Mouse (Mus musculus) bone marrow, adult 2 months (tissue): ENCODE data around the gene Gtf2f1. TPM values are rescaled to one million over a fixed set of nuclear protein-coding genes. Genes with fewer than 3 reads are reported as not detected.

Experiments
- H3K27ac ChIP-seq: fragments of 200-500 bp; 2 replicates; pipeline ENCODE4 v1.5.1; 2012; ENCODE audit warnings: low read depth, mild to moderate bottlenecking, control low read depth, inconsistent platforms, low read length; ENCODE audit not compliant: control insufficient read depth, poor library complexity, insufficient read depth
- H3K4me1 ChIP-seq: fragments of 200-500 bp; 2 replicates; pipeline ENCODE4 v1.6.1; 2011; ENCODE audit warnings: low read length; ENCODE audit not compliant: control insufficient read depth, insufficient read depth
- H3K4me3 ChIP-seq: fragments of 200-500 bp; replicated peaks from 2 replicates; pipeline ENCODE3; 2011; ENCODE audit warnings: mild to moderate bottlenecking, low read depth, low read length, control low read depth; ENCODE audit not compliant: control insufficient read depth
- CTCF ChIP-seq: fragments of 200-500 bp; IDR thresholded peaks from 2 replicates; pipeline ENCODE4 v1.5.1; 2011; ENCODE audit warnings: low read length, control low read depth; ENCODE audit not compliant: control insufficient read depth, insufficient read depth
- POLR2A ChIP-seq: fragments of 200-500 bp; IDR thresholded peaks from 2 replicates; pipeline ENCODE4 v1.6.1; 2011; ENCODE audit warnings: low read depth, mild to moderate bottlenecking, control low read depth, low read length, borderline replicate concordance; ENCODE audit not compliant: control insufficient read depth
- WGBS: fragments of 180-500 bp; shearing (Covaris S2); methylation state at CpG from one replicate; pipeline ENCODE4 v1.1.7; 2018; 5-methylcytosine and 5-hydroxymethylcytosine counted together
- polyA plus RNA-seq: library from polyadenylated mRNA; stranded (reverse); fragments of >200 nt; gene quantifications from 2 replicates; pipeline ENCODE4 v1.2.4, GENCODE M21; 2011; ENCODE audit warnings: low replicate concordance; ENCODE audit not compliant: missing spikeins, insufficient read depth, insufficient read length

The Gtf2f1 gene
- polyA plus RNA-seq, 1 experiment, result 116 TPM

- 77% methylated on average over 13 of the region's 14 CpGs for WGBS
- no peak overlapping the region for H3K27ac ChIP-seq
- H3K4me1 ChIP-seq, result no peaks in the 10 kb centered on the region
- TF ChIP-seq CTCF, result no peak
- TF ChIP-seq POLR2A, result no peak
- no peak overlapping the region for H3K4me3 ChIP-seq
Measured at GRCm38 (mm10) chr17:56973956-56974707, 37.0 kb downstream of the Gtf2f1 start.

DNA sequence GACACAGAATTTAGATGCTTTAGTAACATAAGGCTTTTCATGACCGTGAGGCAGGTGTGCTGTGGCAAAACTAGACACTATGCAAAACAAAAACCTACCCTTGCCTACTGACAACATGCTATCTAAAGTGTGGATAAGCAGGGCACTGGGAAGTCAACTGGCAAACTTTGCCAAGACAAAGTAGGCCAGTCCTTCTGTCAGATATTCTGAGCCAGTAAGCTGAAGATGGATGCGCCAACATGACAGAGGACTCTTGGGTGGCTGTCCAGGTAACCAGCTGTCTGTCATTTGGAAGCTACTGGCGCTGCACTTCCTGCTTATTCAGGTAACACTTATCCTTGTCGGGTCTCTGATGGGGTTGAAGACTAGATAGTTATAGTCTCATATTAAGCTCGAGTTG lies 41.0 kb downstream of the Gtf2f1 start:
- Histone ChIP-seq H3K4me3 (no peak overlapping the region), H3K27ac (no peak overlapping the region), H3K4me1 (no peaks in the 10 kb centered on the region)
- WGBS, result 63% methylated on average over 5 of the region's 5 CpGs
- TF ChIP-seq POLR2A, result no peak
- TF ChIP-seq CTCF, result no peak

GRCm38 (mm10) chr17:56969321-56969720 lies 41.8 kb downstream of the Gtf2f1 start:
- no peaks in the 10 kb centered on the region for H3K4me1 ChIP-seq
- no peak overlapping the region for H3K27ac ChIP-seq
- 61% methylated on average over 3 of the region's 3 CpGs for WGBS
- H3K4me3 ChIP-seq, result no peak overlapping the region
- TF ChIP-seq CTCF, result no peak
- no peak for TF ChIP-seq POLR2A

- H3K4me3 ChIP-seq, result no peak overlapping the region
- WGBS, result 83% methylated on average over 6 of the region's 6 CpGs
- H3K27ac ChIP-seq, result no peak overlapping the region
- H3K4me1 ChIP-seq, result no peaks in the 10 kb centered on the region; the same call in 1 of the 2 replicates
- no peak for TF ChIP-seq CTCF
- TF ChIP-seq POLR2A, result no peak
Measured at GRCm38 (mm10) chr17:56963646-56964045, 47.4 kb downstream of the Gtf2f1 start.

- no peak for TF ChIP-seq POLR2A
- TF ChIP-seq CTCF, result no peak
- Histone ChIP-seq H3K4me3 (no peak overlapping the region), H3K4me1 (peaks cover 2% of the 10 kb centered on the region; the same call in 1 of the 2 replicates), H3K27ac (no peak overlapping the region)
- 68% methylated on average over 5 of the region's 5 CpGs for WGBS
Measured at GRCm38 (mm10) chr17:56962642-56963405, 48.3 kb downstream of the Gtf2f1 start.

DNA sequence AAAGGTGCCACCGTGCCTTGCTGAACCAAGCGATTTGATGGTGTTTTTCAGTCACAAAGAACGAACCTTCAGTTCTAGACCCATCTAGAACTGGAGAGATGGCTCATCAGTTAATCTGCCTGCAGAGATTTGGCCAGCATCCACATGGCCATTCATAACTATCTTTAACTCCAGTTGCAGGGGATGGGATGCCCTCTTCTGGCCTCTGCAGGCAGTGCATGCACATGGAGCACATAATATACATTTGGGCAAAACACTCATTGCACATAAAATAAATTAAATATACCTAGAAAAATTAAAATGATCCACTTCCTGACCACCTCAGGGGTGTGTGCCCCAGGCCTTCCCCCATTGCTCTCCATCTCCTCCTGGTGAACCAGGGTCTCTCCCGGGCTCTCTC lies 49.2 kb downstream of the Gtf2f1 start:
- no peak overlapping the region for H3K27ac ChIP-seq
- TF ChIP-seq CTCF (no peak), POLR2A (no peak)
- H3K4me1 ChIP-seq, result peaks cover 2% of the 10 kb centered on the region; the same call in 1 of the 2 replicates
- 86% methylated on average over 4 of the region's 4 CpGs for WGBS
- no peak overlapping the region for H3K4me3 ChIP-seq

- TF ChIP-seq CTCF, result no peak
- TF ChIP-seq POLR2A, result no peak
- WGBS, result 70% methylated on average over 4 of the region's 4 CpGs
- H3K4me3 ChIP-seq, result no peak overlapping the region
- no peak overlapping the region for H3K27ac ChIP-seq
- peaks cover 2% of the 10 kb centered on the region; the same call in 1 of the 2 replicates for H3K4me1 ChIP-seq
Measured at GRCm38 (mm10) chr17:56958667-56959066, 52.4 kb downstream of the Gtf2f1 start.

- peaks cover 2% of the 10 kb centered on the region; the same call in 1 of the 2 replicates for H3K4me1 ChIP-seq
- TF ChIP-seq POLR2A (no peak), CTCF (0 out of 2 replicates have a peak, but pooled peaks have one; percentile 4)
- no peak overlapping the region for H3K4me3 ChIP-seq
- peak overlapping the region; percentile 23; the same call in 1 of the 2 replicates for H3K27ac ChIP-seq
- WGBS, result 4% methylated on average over 11 of the region's 11 CpGs
Measured at GRCm38 (mm10) chr17:56957763-56958429, 53.2 kb downstream of the Gtf2f1 start.

DNA sequence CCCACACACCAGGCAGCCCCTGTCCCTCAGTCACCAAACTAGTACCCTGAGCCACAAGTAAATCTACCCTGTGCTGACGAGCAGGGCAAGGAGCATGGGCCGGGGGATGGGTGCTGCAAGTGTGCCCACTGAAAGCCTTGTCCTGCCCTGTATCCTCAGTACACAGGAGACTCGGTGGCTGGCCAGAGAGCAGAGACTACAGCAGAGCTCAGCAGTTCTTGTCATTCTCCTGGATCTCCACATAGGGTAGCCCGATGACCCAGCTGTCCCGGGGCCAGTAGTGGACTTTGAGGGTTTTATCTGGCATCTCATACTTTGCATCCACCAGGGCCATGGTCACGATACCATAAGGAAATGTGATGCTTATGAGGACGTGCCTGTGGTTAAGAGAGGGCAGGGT lies 56.2 kb downstream of the Gtf2f1 start:
- TF ChIP-seq CTCF (no peak), POLR2A (no peak)
- H3K4me3 ChIP-seq, result no peak overlapping the region
- H3K27ac ChIP-seq, result no peak overlapping the region
- H3K4me1 ChIP-seq, result peaks cover 2% of the 10 kb centered on the region; the same call in 1 of the 2 replicates
- 65% methylated on average over 7 of the region's 7 CpGs for WGBS

Other genes with a start within 250 kb of the Gtf2f1 start
- 15.8 and 51.0 TPM in 2 replicates for gene Dus3l, start 246.5 kb downstream of the Gtf2f1 start, polyA plus RNA-seq
- 1.7 and 1.9 TPM in 2 replicates for gene Prr22, start 241.0 kb downstream of the Gtf2f1 start, polyA plus RNA-seq
- gene Rfx2, start 180.3 kb downstream of the Gtf2f1 start, polyA plus RNA-seq, result 16.2 and 18.2 TPM in 2 replicates
- not detected in 2 replicates for gene Acsbg2, start 136.8 kb downstream of the Gtf2f1 start, polyA plus RNA-seq
- gene 1700061G19Rik, start 135.8 kb downstream of the Gtf2f1 start, polyA plus RNA-seq, result 0.92 TPM in 1 of 2 replicates, not detected in the other
- gene Mllt1, start 75.9 kb downstream of the Gtf2f1 start, polyA plus RNA-seq, result 12.1 and 17.3 TPM in 2 replicates
- not detected in 2 replicates for gene Acer1, start 29.2 kb downstream of the Gtf2f1 start, polyA plus RNA-seq
- gene Clpp, start 21.0 kb downstream of the Gtf2f1 start, polyA plus RNA-seq, result 23.7 and 43.4 TPM in 2 replicates
- gene Alkbh7, start 13.9 kb downstream of the Gtf2f1 start, polyA plus RNA-seq, result 4.4 and 11.1 TPM in 2 replicates
- not detected in 2 replicates for gene Pspn, start 11.3 kb downstream of the Gtf2f1 start, polyA plus RNA-seq
- gene Gm17949, start 181 bp upstream of the Gtf2f1 start, polyA plus RNA-seq, result not detected in 2 replicates
- 56.3 and 56.9 TPM in 2 replicates for gene Khsrp, start 20.2 kb upstream of the Gtf2f1 start, polyA plus RNA-seq
- gene Slc25a41, start 30.4 kb upstream of the Gtf2f1 start, polyA plus RNA-seq, result not detected in 2 replicates
- 2.4 TPM in 1 of 2 replicates, not detected in the other for gene Crb3, start 47.8 kb upstream of the Gtf2f1 start, polyA plus RNA-seq
- 2.8 and 8.1 TPM in 2 replicates for gene Slc25a23, start 48.6 kb upstream of the Gtf2f1 start, polyA plus RNA-seq
- 49.6 and 96.5 TPM in 2 replicates for gene Dennd1c, start 67.2 kb upstream of the Gtf2f1 start, polyA plus RNA-seq
- 0.90 TPM in 1 of 2 replicates, not detected in the other for gene Tubb4a, start 76.5 kb upstream of the Gtf2f1 start, polyA plus RNA-seq
- 0.75 and 1.6 TPM in 2 replicates for gene Tnfsf9, start 94.0 kb upstream of the Gtf2f1 start, polyA plus RNA-seq
- not detected in 2 replicates for gene Cd70, start 138.5 kb upstream of the Gtf2f1 start, polyA plus RNA-seq
- gene Tnfsf14, start 182.9 kb upstream of the Gtf2f1 start, polyA plus RNA-seq, result 7.0 and 12.8 TPM in 2 replicates
- gene C3, start 216.8 kb upstream of the Gtf2f1 start, polyA plus RNA-seq, result 68.1 and 221 TPM in 2 replicates
- 15.7 and 37.5 TPM in 2 replicates for gene Gpr108, start 237.2 kb upstream of the Gtf2f1 start, polyA plus RNA-seq
- 7.0 and 15.4 TPM in 2 replicates for gene Trip10, start 238.2 kb upstream of the Gtf2f1 start, polyA plus RNA-seq